In genomic region chr9:56892111-56892510, GRCm38 (mm10) we compare ENCODE assay signal across 14 mouse cellular contexts. TPM values are rescaled to one million over a fixed set of nuclear protein-coding genes. Genes with fewer than 3 reads are reported as not detected.
DNase-seq lines count a peak whose midpoint lies in the region; ATAC-seq and TF ChIP-seq lines count a peak whose summit lies in the region.
"Had no signal": no experiment of that assay in that cellular context is flagged by ENCODE, and none has a peak within 500 bp of the region (broad histone marks: within the 10 kb centered on the region; RNA-seq: fewer than 3 reads in every experiment).

No protein-coding gene starts in this region.

- H3K27ac ChIP-seq in heart, embryonic 16.5 days (ENCODE audit: low read length), result no peak overlapping the region
- H3K27ac ChIP-seq in limb, embryonic 13.5 days, result no peak overlapping the region
- no peak overlapping the region for H3K27ac ChIP-seq in limb, embryonic 10.5 days
- H3K27ac ChIP-seq in ES-Bruce4 (ENCODE audit: insufficient read depth, low read length), result no peak overlapping the region
- H3K27ac ChIP-seq: neural tube, embryonic 12.5 days had no signal

- DNase-seq in heart, adult 8-10 months (ENCODE audit: low spot score), result no peak
- DNase-seq in limb, embryonic 10.5 days (ENCODE audit: low spot score), result no peak
- DNase-seq in adrenal gland, postnatal 36 days, result no peak

- TF ChIP-seq EP300 in ES-Bruce4 (IDR thresholded peaks at IDR 0.05; ENCODE audit: insufficient read depth, low read depth, low read length), result no peak

- H3K27me3 ChIP-seq in heart, embryonic 16.5 days (ENCODE audit: control insufficient read depth, insufficient read depth, low read length), result no peaks in the 10 kb centered on the region
- peaks cover 3% of the 10 kb centered on the region; the same call in 1 of the 2 replicates for H3K27me3 ChIP-seq in limb, embryonic 13.5 days
- H3K27me3 ChIP-seq in limb, embryonic 10.5 days (ENCODE audit: low read depth, poor library complexity, severe bottlenecking), result peaks cover 25% of the 10 kb centered on the region
- H3K27me3 ChIP-seq in E14TG2a.4 (ENCODE audit: insufficient read depth, low read length) (peaks cover 72% of the 10 kb centered on the region), ES-Bruce4 (ENCODE audit: control insufficient read depth, insufficient read depth, low read length, poor library complexity, severe bottlenecking) (no peaks in the 10 kb centered on the region)

- H3K9me3 ChIP-seq in heart, embryonic 16.5 days (replicated peaks; ENCODE audit: control insufficient read depth, low read length), result no peaks in the 10 kb centered on the region
- no peaks in the 10 kb centered on the region for H3K9me3 ChIP-seq in limb, embryonic 13.5 days
- no peaks in the 10 kb centered on the region for H3K9me3 ChIP-seq in limb, embryonic 10.5 days (replicated peaks)
- H3K9me3 ChIP-seq in E14TG2a.4 (ENCODE audit: low read length), result no peaks in the 10 kb centered on the region
- H3K9me3 ChIP-seq in ES-Bruce4 (replicated peaks; ENCODE audit: control insufficient read depth, insufficient read depth, low read length, poor library complexity, severe bottlenecking), result no peaks in the 10 kb centered on the region
- H3K9me3 ChIP-seq: neural tube, embryonic 12.5 days had no signal

- no peak overlapping the region for H3K4me3 ChIP-seq in heart, embryonic 16.5 days (ENCODE audit: low read length)
- no peak overlapping the region for H3K4me3 ChIP-seq in limb, embryonic 13.5 days
- no peak overlapping the region for H3K4me3 ChIP-seq in limb, embryonic 10.5 days
- H3K4me3 ChIP-seq in E14TG2a.4 (replicated peaks; ENCODE audit: low read length) (peak overlapping the region; percentile 66), ES-Bruce4 (ENCODE audit: low read depth, low read length) (no peak overlapping the region)
- H3K4me3 ChIP-seq: neural tube, embryonic 12.5 days had no signal

- no peak for TF ChIP-seq POLR2A in ES-Bruce4 (IDR thresholded peaks at IDR 0.05; ENCODE audit: insufficient read depth, low read length)

- H3K9ac ChIP-seq in heart, embryonic 16.5 days (ENCODE audit: low read length), result peak overlapping the region; percentile 2; the same call in 1 of the 2 replicates
- peak overlapping the region; percentile 56; the same call in 1 of the 2 replicates for H3K9ac ChIP-seq in limb, embryonic 13.5 days
- H3K9ac ChIP-seq in ES-Bruce4 (ENCODE audit: low read depth, poor library complexity, severe bottlenecking), result 0 out of 2 replicates have a peak overlapping the region, but pooled peaks have one; percentile 22
- H3K9ac ChIP-seq: neural tube, embryonic 12.5 days had no signal

- no peak for TF ChIP-seq CTCF in E14TG2a.4 (conservative IDR thresholded peaks at IDR 0.05; ENCODE audit: low read length)
- no peak for TF ChIP-seq CTCF in ES-Bruce4 (IDR thresholded peaks at IDR 0.05; ENCODE audit: low read depth, low read length)

- H3K36me3 ChIP-seq in heart, embryonic 16.5 days (ENCODE audit: control insufficient read depth, insufficient read depth), result peaks cover 26% of the 10 kb centered on the region
- peaks cover 76% of the 10 kb centered on the region for H3K36me3 ChIP-seq in limb, embryonic 13.5 days
- peaks cover 15% of the 10 kb centered on the region; the same call in 1 of the 2 replicates for H3K36me3 ChIP-seq in limb, embryonic 10.5 days
- H3K36me3 ChIP-seq in E14TG2a.4 (ENCODE audit: insufficient read depth, low read length), result no peaks in the 10 kb centered on the region
- H3K36me3 ChIP-seq in ES-Bruce4 (ENCODE audit: control insufficient read depth, insufficient read depth, low read length, poor library complexity, severe bottlenecking), result no peaks in the 10 kb centered on the region
- H3K36me3 ChIP-seq: neural tube, embryonic 12.5 days had no signal

- H3K4me2 ChIP-seq in heart, embryonic 16.5 days (ENCODE audit: low read depth, low read length), result no peak overlapping the region
- H3K4me2 ChIP-seq in limb, embryonic 13.5 days (replicated peaks), result no peak overlapping the region

- H3K4me1 ChIP-seq in heart, embryonic 16.5 days (ENCODE audit: control insufficient read depth, insufficient read depth, low read length), result peaks cover 16% of the 10 kb centered on the region
- peaks cover 16% of the 10 kb centered on the region for H3K4me1 ChIP-seq in limb, embryonic 13.5 days
- peaks cover 28% of the 10 kb centered on the region for H3K4me1 ChIP-seq in limb, embryonic 10.5 days
- peaks cover 44% of the 10 kb centered on the region for H3K4me1 ChIP-seq in E14TG2a.4 (replicated peaks; ENCODE audit: low read depth, low read length)
- no peaks in the 10 kb centered on the region for H3K4me1 ChIP-seq in ES-Bruce4 (ENCODE audit: control insufficient read depth, insufficient read depth, low read length)

- WGBS in heart, embryonic 16.5 days, result 92% methylated on average over 10 of the region's 10 CpGs
- 83% methylated on average over 10 of the region's 10 CpGs for WGBS in limb, embryonic 13.5 days
- 86% methylated on average over 10 of the region's 10 CpGs for WGBS in limb, embryonic 10.5 days

- ATAC-seq in heart, embryonic 16.5 days (replicated peaks; ENCODE audit: extremely low read depth, insufficient read depth, low FRiP score), result no peak
- no peak for ATAC-seq in limb, embryonic 13.5 days (ENCODE audit: low FRiP score, low read depth)
- ATAC-seq: activated CD4-positive, CD25-positive, alpha-beta regulatory T cell, adult 4 months had no signal

RNA-seq across cellular contexts. Expression of gene Cspg4, which starts 27.3 kb away (rescaled TPM):
- polyA plus RNA-seq in heart, embryonic 16.5 days (2015; fragmentation: Nextera tagmentation; extraction: Ambion mirVana), result 29.3 and 38.6 TPM in 2 replicates
- 10 to 100 TPM in 3 of 4 experiments, 1 to 10 TPM in 1; 9.4 to 14.7 (median 10.7) TPM for total RNA-seq in heart, adult 8-10 months (2022)
- 38.3 and 41.1 TPM in 2 replicates for polyA plus RNA-seq in limb, embryonic 13.5 days (2015; fragmentation: Nextera tagmentation; extraction: Ambion mirVana)
- polyA plus RNA-seq in limb, embryonic 10.5 days (2016; fragmentation: Nextera tagmentation; extraction: Ambion mirVana), result 2.1 and 5.0 TPM in 2 replicates
- polyA plus RNA-seq in ES-Bruce4 (2011; ENCODE audit: insufficient read depth, insufficient read length, low read depth, missing spikeins), result 0.48 and 0.53 TPM in 2 replicates
- total RNA-seq in adrenal gland, postnatal 36 days (2021), result 10 to 100 TPM in 1 of 2 experiments, 1 to 10 TPM in 1; 9.7 to 12.0 TPM
- total RNA-seq: megakaryocyte, adult 5-6 weeks; monocyte, adult 5-6 weeks had no signal

RNA-seq across cellular contexts. Expression of gene Odf3l1, which starts 27.6 kb away (rescaled TPM):
- 0.22 TPM in 2 replicates for polyA plus RNA-seq in heart, embryonic 16.5 days (2015; fragmentation: Nextera tagmentation; extraction: Ambion mirVana)
- total RNA-seq in heart, adult 8-10 months (2022), result not detected
- 0.27 and 0.94 TPM in 2 replicates for polyA plus RNA-seq in limb, embryonic 13.5 days (2015; fragmentation: Nextera tagmentation; extraction: Ambion mirVana)
- polyA plus RNA-seq in limb, embryonic 10.5 days (2016; fragmentation: Nextera tagmentation; extraction: Ambion mirVana), result 0.35 TPM in 1 of 2 replicates, not detected in the other
- polyA plus RNA-seq in ES-Bruce4 (2011; ENCODE audit: insufficient read depth, insufficient read length, low read depth, missing spikeins), result not detected in 2 replicates
- 1 to 10 TPM in 1 of 2 experiments, under 1 TPM in 1; 0.63 to 1.7 TPM for total RNA-seq in adrenal gland, postnatal 36 days (2021)
- total RNA-seq: ES-E14; heart, adult 18-20 months; megakaryocyte, adult 5-6 weeks; monocyte, adult 5-6 weeks had no signal
- polyA plus RNA-seq: activated CD4-positive, CD25-positive, alpha-beta regulatory T cell, adult 4 months; liver, embryonic 16.5 days; neural tube, embryonic 12.5 days had no signal

RNA-seq across cellular contexts. Expression of gene Snx33, which starts 36.1 kb away (rescaled TPM):
- polyA plus RNA-seq in heart, embryonic 16.5 days (2015; fragmentation: Nextera tagmentation; extraction: Ambion mirVana), result 7.5 and 8.2 TPM in 2 replicates
- 10 to 100 TPM in 1 of 4 experiments, 1 to 10 TPM in 3; 7.3 to 10.3 (median 8.4) TPM for total RNA-seq in heart, adult 8-10 months (2022)
- polyA plus RNA-seq in limb, embryonic 13.5 days (2015; fragmentation: Nextera tagmentation; extraction: Ambion mirVana), result 12.0 and 13.1 TPM in 2 replicates
- polyA plus RNA-seq in limb, embryonic 10.5 days (2016; fragmentation: Nextera tagmentation; extraction: Ambion mirVana), result 9.3 and 11.6 TPM in 2 replicates
- 4.2 and 4.5 TPM in 2 replicates for polyA plus RNA-seq in ES-Bruce4 (2011; ENCODE audit: insufficient read depth, insufficient read length, low read depth, missing spikeins)
- 10 to 100 TPM; 24.2 to 27.9 TPM for total RNA-seq in adrenal gland, postnatal 36 days (2021)

RNA-seq across cellular contexts. Expression of gene Imp3, which starts 45.2 kb away (rescaled TPM):
- 64.6 and 68.7 TPM in 2 replicates for polyA plus RNA-seq in heart, embryonic 16.5 days (2015; fragmentation: Nextera tagmentation; extraction: Ambion mirVana)
- total RNA-seq in heart, adult 8-10 months (2022), result 10 to 100 TPM; 58.6 to 70.1 (median 65.8) TPM
- 87.6 and 88.8 TPM in 2 replicates for polyA plus RNA-seq in limb, embryonic 13.5 days (2015; fragmentation: Nextera tagmentation; extraction: Ambion mirVana)
- polyA plus RNA-seq in limb, embryonic 10.5 days (2016; fragmentation: Nextera tagmentation; extraction: Ambion mirVana), result 70.5 and 77.9 TPM in 2 replicates
- 89.9 and 101 TPM in 2 replicates for polyA plus RNA-seq in ES-Bruce4 (2011; ENCODE audit: insufficient read depth, insufficient read length, low read depth, missing spikeins)
- 100 to 1,000 TPM in 1 of 2 experiments, 10 to 100 TPM in 1; 89.4 to 106 TPM for total RNA-seq in adrenal gland, postnatal 36 days (2021)

RNA-seq across cellular contexts. Expression of gene Snupn, which starts 58.6 kb away (rescaled TPM):
- polyA plus RNA-seq in heart, embryonic 16.5 days (2015; fragmentation: Nextera tagmentation; extraction: Ambion mirVana), result 17.8 and 18.9 TPM in 2 replicates
- total RNA-seq in heart, adult 8-10 months (2022), result 10 to 100 TPM in 2 of 4 experiments, 1 to 10 TPM in 2; 9.1 to 11.4 (median 10.3) TPM
- polyA plus RNA-seq in limb, embryonic 13.5 days (2015; fragmentation: Nextera tagmentation; extraction: Ambion mirVana), result 29.2 and 29.3 TPM in 2 replicates
- polyA plus RNA-seq in limb, embryonic 10.5 days (2016; fragmentation: Nextera tagmentation; extraction: Ambion mirVana), result 27.0 and 31.6 TPM in 2 replicates
- polyA plus RNA-seq in ES-Bruce4 (2011; ENCODE audit: insufficient read depth, insufficient read length, low read depth, missing spikeins), result 18.1 and 18.5 TPM in 2 replicates
- 10 to 100 TPM; 11.7 to 12.4 TPM for total RNA-seq in adrenal gland, postnatal 36 days (2021)

Comparison
In these comparisons a context has a peak if more than half of its experiments do, and no peak if none do; other contexts are left out.
1. H3K9ac ChIP-seq: peak in every context shown above with its lines; median percentile 56 in limb, embryonic 13.5 days; 22 in ES-Bruce4; 2 in heart, embryonic 16.5 days.